Comparison of ENCODE assay signal across 8 mouse cellular contexts in genomic region chr16:93710924-93711323, GRCm38 (mm10). TPM values are rescaled to one million over a fixed set of nuclear protein-coding genes. Genes with fewer than 3 reads are reported as not detected.
DNase-seq lines count a peak whose midpoint lies in the region; ATAC-seq and TF ChIP-seq lines count a peak whose summit lies in the region.

No protein-coding gene starts in this region.

- ATAC-seq in forebrain, embryonic 15.5 days (replicated peaks) = peak; percentile 42
- ATAC-seq in lung, embryonic 14.5 days (ENCODE audit: insufficient read depth) = peak; percentile 60
- peak; percentile 60 for ATAC-seq in neutrophil, adult 5-6 weeks (ENCODE audit: extremely low read depth, insufficient number of reproducible peaks, low FRiP score, poor library complexity, severe bottlenecking)

- TF ChIP-seq POLR2A in MEL (IDR thresholded peaks at IDR 0.05; ENCODE audit: control insufficient read depth in 1 of 2, insufficient read depth in 1 of 2, low read depth in 1 of 2, low read length in 2 of 2, poor library complexity in 1 of 2) = no peak
- no peak for TF ChIP-seq POLR2A in thymus, adult 2 months (IDR thresholded peaks at IDR 0.05; ENCODE audit: control insufficient read depth, extremely low read depth, insufficient read depth, low read length, poor library complexity)

- H3K27ac ChIP-seq in MEL (ENCODE audit: control insufficient read depth, low read depth, low read length) = no peak overlapping the region
- H3K27ac ChIP-seq in forebrain, embryonic 15.5 days (replicated peaks) = peak overlapping the region; percentile 68
- H3K27ac ChIP-seq in lung, embryonic 14.5 days (ENCODE audit: low read depth) = 0 out of 2 replicates have a peak overlapping the region, but pooled peaks have one; percentile 30
- H3K27ac ChIP-seq in thymus, adult 2 months (ENCODE audit: control insufficient read depth, insufficient read depth, low read length) = peak overlapping the region; percentile 59

- peak; percentile 75 to 88 (median 82) for TF ChIP-seq CTCF in MEL (IDR thresholded peaks at IDR 0.05 in 2 of 3, conservative IDR thresholded peaks at IDR 0.05 in 1 of 3; ENCODE audit: control insufficient read depth in 1 of 3, insufficient read depth in 1 of 3, low read depth in 2 of 3, low read length in 3 of 3, poor library complexity in 1 of 3, severe bottlenecking in 1 of 3)
- peak; percentile 76 for TF ChIP-seq CTCF in lung, embryonic 14.5 days (IDR thresholded peaks at IDR 0.05; ENCODE audit: low read depth)
- peak; percentile 39; the same call in 1 of the 2 replicates for TF ChIP-seq CTCF in thymus, adult 2 months (IDR thresholded peaks at IDR 0.05; ENCODE audit: borderline replicate concordance, control insufficient read depth, extremely low read depth, insufficient read depth, low read length, poor library complexity)

- H3K79me2 ChIP-seq in MEL (ENCODE audit: control insufficient read depth, insufficient read depth, low read length, poor library complexity) = peaks cover 1% of the 10 kb centered on the region; the same call in 1 of the 2 replicates

- WGBS in forebrain, embryonic 15.5 days = 0% methylated on average over 11 of the region's 11 CpGs
- under 1% methylated on average over 11 of the region's 11 CpGs for WGBS in lung, embryonic 14.5 days
- WGBS in thymus, adult 2 months = under 1% methylated on average over 11 of the region's 11 CpGs

- peak overlapping the region; percentile 70 for H3K4me2 ChIP-seq in forebrain, embryonic 15.5 days (replicated peaks)
- peak overlapping the region; percentile 99 for H3K4me2 ChIP-seq in lung, embryonic 14.5 days

- peaks cover 3 to 10% of the 10 kb centered on the region in 2 experiments; a peak in 3 of 4 replicates for H3K4me1 ChIP-seq in MEL (ENCODE audit: control insufficient read depth in 1 of 2, insufficient read depth in 2 of 2, low read length in 2 of 2)
- H3K4me1 ChIP-seq in forebrain, embryonic 15.5 days = peaks cover 16% of the 10 kb centered on the region
- 0 out of 2 replicates have a peak, but pooled peaks cover 4% of the 10 kb centered on the region for H3K4me1 ChIP-seq in lung, embryonic 14.5 days (ENCODE audit: insufficient read depth)
- H3K4me1 ChIP-seq in thymus, adult 2 months (replicated peaks; ENCODE audit: control insufficient read depth, insufficient read depth, low read length) = peaks cover 6% of the 10 kb centered on the region

- peak; percentile 67 for TF ChIP-seq RAD21 in MEL (IDR thresholded peaks at IDR 0.05; ENCODE audit: low read depth, low read length)

- H3K27me3 ChIP-seq in MEL (ENCODE audit: control insufficient read depth in 1 of 2, insufficient read depth in 2 of 2, low read length in 2 of 2) = no peaks in the 10 kb centered on the region; a peak in 1 of 4 replicates
- peaks cover 7% of the 10 kb centered on the region for H3K27me3 ChIP-seq in forebrain, embryonic 15.5 days
- peaks cover 7% of the 10 kb centered on the region; the same call in 1 of the 2 replicates for H3K27me3 ChIP-seq in lung, embryonic 14.5 days (ENCODE audit: insufficient read depth, low read length)
- H3K27me3 ChIP-seq in thymus, adult 2 months (ENCODE audit: control insufficient read depth, insufficient read depth, low read length) = no peaks in the 10 kb centered on the region

- peak in 1 of 2 experiments; percentile 4; a peak in 1 of 4 replicates for TF ChIP-seq EP300 in MEL (IDR thresholded peaks at IDR 0.05; ENCODE audit: low read depth in 1 of 2, low read length in 2 of 2)

- H3K4me3 ChIP-seq in MEL (ENCODE audit: control insufficient read depth in 1 of 2, insufficient read depth in 1 of 2, low read depth in 2 of 2, low read length in 2 of 2) = peak overlapping the region; percentile 69 to 87
- peak overlapping the region; percentile 72 for H3K4me3 ChIP-seq in forebrain, embryonic 15.5 days
- H3K4me3 ChIP-seq in lung, embryonic 14.5 days (ENCODE audit: low read depth, low read length) = peak overlapping the region; percentile 69
- H3K4me3 ChIP-seq in thymus, adult 2 months (ENCODE audit: control insufficient read depth, insufficient read depth, low read length) = peak overlapping the region; percentile 62

- peak; percentile 91 for DNase-seq in MEL (ENCODE audit: low read depth, low spot score)
- peak; percentile 89 for DNase-seq in cerebellum, adult 11-12 months
- peak; percentile 76 to 78 for DNase-seq in heart, postnatal 36 days
- peak; percentile 79 to 80 for DNase-seq in layer of hippocampus, adult 8-10 months (ENCODE audit: low spot score in 2 of 2)
- peak; percentile 93 for DNase-seq in lung, embryonic 14.5 days
- DNase-seq in thymus, adult 2 months = peak; percentile 72

- intact Hi-C loops in heart, postnatal 36 days (cut with DNase I) = loop anchor here (5.0 to 10.0 kb wide), 5 partner anchors 36 to 664 kb away; partner anchors contain the start of genes Cbr1, Morc3, Pigp and Ttc3

- peaks cover 0 to 4% of the 10 kb centered on the region in 2 experiments; a peak in 1 of 4 replicates for H3K36me3 ChIP-seq in MEL (ENCODE audit: control insufficient read depth in 1 of 2, insufficient read depth in 2 of 2, low read length in 2 of 2)
- no peaks in the 10 kb centered on the region for H3K36me3 ChIP-seq in forebrain, embryonic 15.5 days
- no peaks in the 10 kb centered on the region for H3K36me3 ChIP-seq in lung, embryonic 14.5 days (ENCODE audit: insufficient read depth)
- no peaks in the 10 kb centered on the region for H3K36me3 ChIP-seq in thymus, adult 2 months (ENCODE audit: control insufficient read depth, insufficient read depth, low read length)

- H3K9ac ChIP-seq in MEL (ENCODE audit: control insufficient read depth, low read depth, low read length, poor library complexity, severe bottlenecking) = peak overlapping the region; percentile 58
- H3K9ac ChIP-seq in forebrain, embryonic 15.5 days (replicated peaks) = 0 out of 2 replicates have a peak overlapping the region, but pooled peaks have one; percentile 26
- no peak overlapping the region for H3K9ac ChIP-seq in lung, embryonic 14.5 days

- H3K9me3 ChIP-seq in MEL (replicated peaks; ENCODE audit: insufficient read depth, low read length) = no peaks in the 10 kb centered on the region
- H3K9me3 ChIP-seq in forebrain, embryonic 15.5 days = no peaks in the 10 kb centered on the region
- H3K9me3 ChIP-seq in lung, embryonic 14.5 days (ENCODE audit: low read depth, low read length) = no peaks in the 10 kb centered on the region

TF ChIP-seq in MEL, 35 proteins besides CTCF, POLR2A, EP300 and RAD21 (continues in another document):
- TF ChIP-seq MEF2A (IDR thresholded peaks at IDR 0.05; ENCODE audit: extremely low read depth, insufficient replicate concordance, low read depth, low read length, poor library complexity, severe bottlenecking) (0 out of 2 replicates have a peak, but pooled peaks have one; percentile 25), KAT2A (conservative IDR thresholded peaks at IDR 0.05; ENCODE audit: low read depth, low read length) (no peak), GATA1 (IDR thresholded peaks at IDR 0.05; ENCODE audit: low read depth, low read length) (no peak), ZKSCAN1 (IDR thresholded peaks at IDR 0.05; ENCODE audit: low read depth, low read length) (no peak), USF1 (IDR thresholded peaks at IDR 0.05; ENCODE audit: low read depth, low read length) (no peak), CHD2 (IDR thresholded peaks at IDR 0.05; ENCODE audit: low read length) (no peak), SMC3 (IDR thresholded peaks at IDR 0.05; ENCODE audit: low read depth, low read length) (peak; percentile 76), SIN3A (IDR thresholded peaks at IDR 0.05; ENCODE audit: low read length) (peak; percentile 79), ETS1 (IDR thresholded peaks at IDR 0.05; ENCODE audit: low read depth, low read length) (0 out of 2 replicates have a peak, but pooled peaks have one; percentile 6), MAX (IDR thresholded peaks at IDR 0.05; ENCODE audit: low read length) (peak; percentile 48; the same call in 1 of the 2 replicates), JUND (IDR thresholded peaks at IDR 0.05; ENCODE audit: low read depth, low read length) (no peak), POLR2AphosphoS2 (IDR thresholded peaks at IDR 0.05; ENCODE audit: low read length) (no peak), UBTF (IDR thresholded peaks at IDR 0.05; ENCODE audit: borderline replicate concordance, insufficient read depth, low read depth, low read length) (no peak), MAFK (IDR thresholded peaks at IDR 0.05; ENCODE audit: borderline replicate concordance, low read depth, low read length) (0 out of 2 replicates have a peak, but pooled peaks have one; percentile 17), HCFC1 (IDR thresholded peaks at IDR 0.05; ENCODE audit: low read depth, low read length) (0 out of 2 replicates have a peak, but pooled peaks have one; percentile 58), ELF1 (IDR thresholded peaks at IDR 0.05; ENCODE audit: low read depth, low read length) (peak; percentile 32; the same call in 1 of the 2 replicates), ZMIZ1 (IDR thresholded peaks at IDR 0.05; ENCODE audit: low read depth, low read length) (no peak), NRF1 (IDR thresholded peaks at IDR 0.05; ENCODE audit: insufficient read depth, low read depth, low read length, poor library complexity, severe bottlenecking) (no peak), MXI1 (IDR thresholded peaks at IDR 0.05; ENCODE audit: low read depth, low read length) (peak; percentile 52)

RNA-seq across cellular contexts. Expression of gene Dop1b, which starts 0.8 kb away (rescaled TPM):
- total RNA-seq in MEL (2012; rRNA removed) = 5.8 TPM in 2 replicates
- polyA plus RNA-seq in MEL (2012; ENCODE audit: insufficient read depth in 1 of 2, insufficient read length in 2 of 2, low read depth in 1 of 2, low replicate concordance in 2 of 2, missing spikeins in 1 of 2) = 10 to 100 TPM in 1 of 2 experiments, not detected in 1; 11.3 TPM
- polyA plus RNA-seq in forebrain, embryonic 15.5 days (2015; fragmentation: Nextera tagmentation; extraction: Ambion mirVana) = 26.2 and 27.3 TPM in 2 replicates
- total RNA-seq in heart, postnatal 36 days (2021) = 10 to 100 TPM; 16.8 to 18.1 TPM
- 100 to 1,000 TPM in 3 of 4 experiments, 10 to 100 TPM in 1; 88.7 to 126 (median 112) TPM for total RNA-seq in layer of hippocampus, adult 8-10 months (2022)
- polyA plus RNA-seq in lung, embryonic 14.5 days (2014; fragmentation: Nextera tagmentation; extraction: Ambion mirVana) = 13.4 and 16.2 TPM in 2 replicates
- total RNA-seq in neutrophil, adult 5-6 weeks (2017) = 48.0 and 48.8 TPM in 2 replicates
- 59.3 and 60.6 TPM in 2 replicates for polyA plus RNA-seq in thymus, adult 2 months (2012; rRNA removed)

RNA-seq across cellular contexts. Expression of gene Cbr3, which starts 27.9 kb away (rescaled TPM):
- not detected in 2 replicates for total RNA-seq in MEL (2012; rRNA removed)
- not detected for polyA plus RNA-seq in MEL (2012; ENCODE audit: insufficient read depth in 1 of 2, insufficient read length in 2 of 2, low read depth in 1 of 2, low replicate concordance in 2 of 2, missing spikeins in 1 of 2)
- 1.4 and 1.6 TPM in 2 replicates for polyA plus RNA-seq in forebrain, embryonic 15.5 days (2015; fragmentation: Nextera tagmentation; extraction: Ambion mirVana)
- total RNA-seq in heart, postnatal 36 days (2021) = 1 to 10 TPM; 2.9 to 3.6 TPM
- total RNA-seq in layer of hippocampus, adult 8-10 months (2022) = 10 to 100 TPM; 16.9 to 19.0 (median 17.5) TPM
- 4.4 and 5.4 TPM in 2 replicates for polyA plus RNA-seq in lung, embryonic 14.5 days (2014; fragmentation: Nextera tagmentation; extraction: Ambion mirVana)
- 1.2 and 2.1 TPM in 2 replicates for total RNA-seq in neutrophil, adult 5-6 weeks (2017)
- polyA plus RNA-seq in thymus, adult 2 months (2012; rRNA removed) = 6.6 and 8.9 TPM in 2 replicates
